Comparison of ENCODE assay signal across 8 mouse cellular contexts in the genomic region with DNA sequence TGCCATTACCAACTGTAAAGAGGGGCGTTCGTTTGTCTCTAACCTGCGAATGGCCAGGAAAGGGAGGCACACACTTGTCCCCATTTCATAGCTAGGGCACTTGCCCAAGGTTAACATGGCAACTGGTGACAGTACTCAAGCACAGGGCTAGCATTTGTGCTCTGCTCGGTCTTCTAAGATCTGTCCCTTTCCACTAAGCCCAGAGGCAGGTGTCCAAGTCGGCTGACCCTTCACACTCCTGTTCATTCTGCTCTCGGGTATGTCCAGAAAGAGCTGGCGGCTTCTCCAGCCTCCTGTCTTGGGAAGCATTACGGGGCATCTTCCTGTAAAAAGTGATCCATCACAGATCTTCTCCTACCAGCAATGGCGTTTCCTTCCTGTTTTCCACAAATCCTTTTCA. TPM values are rescaled to one million over a fixed set of nuclear protein-coding genes. Genes with fewer than 3 reads are reported as not detected.
DNase-seq lines count a peak whose midpoint lies in the region; ATAC-seq and TF ChIP-seq lines count a peak whose summit lies in the region.

No protein-coding gene starts in this region.

- peak overlapping the region; percentile 64; the same call in 1 of the 2 replicates for H3K4me3 ChIP-seq in spleen, adult 2 months (ENCODE audit: extremely low read depth, insufficient read depth, insufficient read length)
- peak overlapping the region; percentile 57; the same call in 1 of the 2 replicates for H3K4me3 ChIP-seq in limb, embryonic 14.5 days (replicated peaks; ENCODE audit: low read length)

- TF ChIP-seq POLR2A in spleen, adult 2 months (IDR thresholded peaks at IDR 0.05; ENCODE audit: low read depth, low read length), result no peak
- no peak for TF ChIP-seq POLR2A in limb, embryonic 14.5 days (IDR thresholded peaks at IDR 0.05; ENCODE audit: borderline replicate concordance, extremely low read depth, insufficient read depth, insufficient read length)

- no peak overlapping the region for H3K27ac ChIP-seq in spleen, adult 2 months (ENCODE audit: insufficient read depth, low read length)
- H3K27ac ChIP-seq in limb, embryonic 14.5 days (replicated peaks; ENCODE audit: low read depth, low read length), result no peak overlapping the region

- DNase-seq in adrenal gland, postnatal 14 days, result peak; percentile 47
- no peak for DNase-seq in adrenal gland, adult 2 months
- no peak for DNase-seq in spleen, adult 2 months (ENCODE audit: low read depth in 1 of 2, low spot score in 2 of 2)
- no peak for DNase-seq in spleen, postnatal 4 days (ENCODE audit: low spot score in 2 of 2)
- no peak for DNase-seq in limb, embryonic 14.5 days (ENCODE audit: low spot score)
- DNase-seq in Muller cell, postnatal 12 days (ENCODE audit: inconsistent ontology term), result no peak
- no peak for DNase-seq in cerebellum, adult 8-10 months
- DNase-seq in embryo, embryonic 10.5 days (ENCODE audit: low spot score), result no peak

- H3K9ac ChIP-seq in limb, embryonic 14.5 days (ENCODE audit: low read depth, low read length, severe bottlenecking), result no peak overlapping the region

- no peaks in the 10 kb centered on the region for H3K36me3 ChIP-seq in spleen, adult 2 months (ENCODE audit: control insufficient read depth, insufficient read depth, low read length)
- no peaks in the 10 kb centered on the region for H3K36me3 ChIP-seq in limb, embryonic 14.5 days (ENCODE audit: control insufficient read depth, insufficient read depth, low read length)

- H3K4me2 ChIP-seq in limb, embryonic 14.5 days (replicated peaks; ENCODE audit: low read depth, low read length, severe bottlenecking), result peak overlapping the region; percentile 93

- WGBS in spleen, adult 2 months, result 33% methylated on average over 9 of the region's 9 CpGs
- WGBS in limb, embryonic 14.5 days, result 38% methylated on average over 9 of the region's 9 CpGs

- H3K27me3 ChIP-seq in spleen, adult 2 months (ENCODE audit: control insufficient read depth, insufficient read depth, low read length), result 0 out of 2 replicates have a peak, but pooled peaks cover 3% of the 10 kb centered on the region
- H3K27me3 ChIP-seq in limb, embryonic 14.5 days (ENCODE audit: control insufficient read depth, insufficient read depth, low read length), result no peaks in the 10 kb centered on the region

- no peaks in the 10 kb centered on the region for H3K9me3 ChIP-seq in limb, embryonic 14.5 days (ENCODE audit: control insufficient read depth, low read length)

- TF ChIP-seq CTCF in spleen, adult 2 months (IDR thresholded peaks at IDR 0.05; ENCODE audit: extremely low read depth, insufficient read depth, insufficient read length, insufficient replicate concordance), result no peak

- H3K4me1 ChIP-seq in spleen, adult 2 months (ENCODE audit: control insufficient read depth, insufficient read depth, insufficient read length), result peaks cover 10% of the 10 kb centered on the region; the same call in 1 of the 2 replicates
- peaks cover 15% of the 10 kb centered on the region for H3K4me1 ChIP-seq in limb, embryonic 14.5 days (ENCODE audit: control insufficient read depth, insufficient read depth, low read length)

- ATAC-seq in limb, embryonic 14.5 days (ENCODE audit: low FRiP score, low read depth), result no peak

RNA-seq across cellular contexts. Expression of gene Fkbp11, which starts 0.4 kb away (rescaled TPM):
- 7.2 and 7.7 TPM in 2 replicates for total RNA-seq in adrenal gland, postnatal 14 days (2021)
- total RNA-seq in adrenal gland, adult 2 months (2021), result 1 to 10 TPM; 4.9 to 9.3 TPM
- 8.4 and 10.0 TPM in 2 replicates for polyA plus RNA-seq in adrenal gland, adult 2 months (2012; rRNA removed)
- 16.7 and 18.1 TPM in 2 replicates for polyA plus RNA-seq in spleen, adult 2 months (2012; rRNA removed)
- polyA plus RNA-seq in limb, embryonic 14.5 days (2012; rRNA removed), result 58.9 and 90.9 TPM in 2 replicates
- 74.4 and 82.7 TPM in 2 replicates for polyA plus RNA-seq in limb, embryonic 14.5 days (2014; fragmentation: Nextera tagmentation; extraction: Ambion mirVana)

RNA-seq across cellular contexts. Expression of gene Ccdc65, which starts 20.4 kb away (rescaled TPM):
- total RNA-seq in adrenal gland, postnatal 14 days (2021), result 0.96 and 0.98 TPM in 2 replicates
- total RNA-seq in adrenal gland, adult 2 months (2021), result under 1 TPM; 0.32 to 0.62 TPM
- polyA plus RNA-seq in adrenal gland, adult 2 months (2012; rRNA removed), result 0.11 and 0.23 TPM in 2 replicates
- polyA plus RNA-seq in spleen, adult 2 months (2012; rRNA removed), result not detected in 2 replicates
- polyA plus RNA-seq in limb, embryonic 14.5 days (2012; rRNA removed), result 0.48 and 0.55 TPM in 2 replicates
- polyA plus RNA-seq in limb, embryonic 14.5 days (2014; fragmentation: Nextera tagmentation; extraction: Ambion mirVana), result 0.40 and 0.87 TPM in 2 replicates

RNA-seq across cellular contexts. Expression of gene Arf3, which starts 34.6 kb away (rescaled TPM):
- 98.5 and 104 TPM in 2 replicates for total RNA-seq in adrenal gland, postnatal 14 days (2021)
- 100 to 1,000 TPM; 130 to 136 TPM for total RNA-seq in adrenal gland, adult 2 months (2021)
- 82.4 and 106 TPM in 2 replicates for polyA plus RNA-seq in adrenal gland, adult 2 months (2012; rRNA removed)
- 65.2 and 70.5 TPM in 2 replicates for polyA plus RNA-seq in spleen, adult 2 months (2012; rRNA removed)
- polyA plus RNA-seq in limb, embryonic 14.5 days (2012; rRNA removed), result 75.0 and 96.4 TPM in 2 replicates
- polyA plus RNA-seq in limb, embryonic 14.5 days (2014; fragmentation: Nextera tagmentation; extraction: Ambion mirVana), result 37.4 and 39.6 TPM in 2 replicates

RNA-seq across cellular contexts. Expression of gene Wnt10b, which starts 49.6 kb away (rescaled TPM):
- 0.48 and 0.79 TPM in 2 replicates for total RNA-seq in adrenal gland, postnatal 14 days (2021)
- 1 to 10 TPM in 1 of 2 experiments, under 1 TPM in 1; 0.84 to 2.2 TPM for total RNA-seq in adrenal gland, adult 2 months (2021)
- polyA plus RNA-seq in adrenal gland, adult 2 months (2012; rRNA removed), result 0.45 and 2.2 TPM in 2 replicates
- 0.78 and 0.93 TPM in 2 replicates for polyA plus RNA-seq in spleen, adult 2 months (2012; rRNA removed)
- polyA plus RNA-seq in limb, embryonic 14.5 days (2012; rRNA removed), result 13.7 and 14.9 TPM in 2 replicates
- 6.3 and 7.4 TPM in 2 replicates for polyA plus RNA-seq in limb, embryonic 14.5 days (2014; fragmentation: Nextera tagmentation; extraction: Ambion mirVana)

RNA-seq across cellular contexts. Expression of gene Rnd1, which starts 51.1 kb away (rescaled TPM):
- 2.1 and 3.6 TPM in 2 replicates for total RNA-seq in adrenal gland, postnatal 14 days (2021)
- total RNA-seq in adrenal gland, adult 2 months (2021), result 1 to 10 TPM; 3.9 to 4.0 TPM
- polyA plus RNA-seq in adrenal gland, adult 2 months (2012; rRNA removed), result 1.4 and 3.0 TPM in 2 replicates
- polyA plus RNA-seq in spleen, adult 2 months (2012; rRNA removed), result 3.4 and 4.4 TPM in 2 replicates
- polyA plus RNA-seq in limb, embryonic 14.5 days (2012; rRNA removed), result 1.1 and 1.5 TPM in 2 replicates
- 0.35 and 0.45 TPM in 2 replicates for polyA plus RNA-seq in limb, embryonic 14.5 days (2014; fragmentation: Nextera tagmentation; extraction: Ambion mirVana)
